Mouse (Mus musculus) megakaryocyte, embryonic 14.5 days (primary cell): ENCODE measurements around the gene Clca3a2. TPM values are rescaled to one million over a fixed set of nuclear protein-coding genes. Genes with fewer than 3 reads are reported as not detected.
A peak's percentile ranks its signal among the peaks of the same experiment; 100 is the strongest.
"Not testable (repeated sequence)": the region's sequence is repeated elsewhere in the genome, so short reads cannot be mapped to it uniquely, and the experiment has no call there.

ENCODE experiments used
- H3K27me3 ChIP-seq: replicated peaks from 2 replicates; pipeline ENCODE3; 2012; ENCODE audit warnings: inconsistent platforms
- H3K36me3 ChIP-seq: replicated peaks from 2 replicates; pipeline ENCODE3; 2012; ENCODE audit warnings: low read length, inconsistent platforms, mixed read lengths
- H3K4me1 ChIP-seq: 2 replicates; pipeline ENCODE4 v1.6.1; 2012; ENCODE audit warnings: inconsistent platforms
- H3K4me3 ChIP-seq: replicated peaks from 2 replicates; pipeline ENCODE3; 2012; ENCODE audit warnings: moderate library complexity, mild to moderate bottlenecking, inconsistent platforms
- H3K9me3 ChIP-seq: 2 replicates; pipeline ENCODE4 v1.6.1; 2012; ENCODE audit warnings: inconsistent platforms
- FLI1 ChIP-seq: IDR thresholded peaks from 2 replicates; pipeline ENCODE4 v1.6.1; 2012; ENCODE audit warnings: low read length, inconsistent platforms, mixed read lengths
- GATA1 ChIP-seq: IDR thresholded peaks from 3 replicates; pipeline ENCODE4 v1.6.1; 2012; ENCODE audit warnings: mixed read lengths, low read length, inconsistent platforms, borderline replicate concordance
- polyA plus RNA-seq: library from polyadenylated mRNA; stranded (reverse); fragments of >175 nt; gene quantifications from 2 replicates; pipeline ENCODE4 v1.2.3, GENCODE M21; 2012; ENCODE audit warnings: low replicate concordance; ENCODE audit not compliant: insufficient read depth

Clca3a2 gene
- polyA plus RNA-seq, 1 experiment: not detected

DNA sequence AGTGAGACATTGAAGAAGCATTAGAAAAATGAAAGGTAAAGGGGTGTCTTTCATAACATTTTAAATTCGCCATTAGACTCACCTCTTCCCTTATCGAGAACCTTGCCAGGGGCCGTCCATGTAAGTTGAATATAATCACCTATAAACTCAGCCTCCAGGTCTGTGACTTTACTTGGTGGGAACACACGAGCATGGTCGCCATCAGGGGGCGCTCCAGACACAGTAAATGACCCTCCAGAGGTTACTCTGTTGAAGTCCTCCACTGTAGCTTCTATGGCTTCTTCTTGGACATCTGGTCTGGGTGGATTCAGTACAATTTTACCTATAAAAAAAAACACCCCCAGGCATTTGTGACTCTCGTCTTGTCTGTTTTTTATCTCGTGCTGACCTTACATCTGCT is 17.4 kb downstream of the Clca3a2 start:
- Histone ChIP-seq H3K27me3 (no peaks in the 10 kb centered on the region), H3K4me3 (no peak overlapping the region), H3K4me1 (no peaks in the 10 kb centered on the region; the same call in 1 of the 2 replicates), H3K36me3 (no peaks in the 10 kb centered on the region), H3K9me3 (no peaks in the 10 kb centered on the region)
- TF ChIP-seq GATA1 (no peak), FLI1 (no peak)

DNA sequence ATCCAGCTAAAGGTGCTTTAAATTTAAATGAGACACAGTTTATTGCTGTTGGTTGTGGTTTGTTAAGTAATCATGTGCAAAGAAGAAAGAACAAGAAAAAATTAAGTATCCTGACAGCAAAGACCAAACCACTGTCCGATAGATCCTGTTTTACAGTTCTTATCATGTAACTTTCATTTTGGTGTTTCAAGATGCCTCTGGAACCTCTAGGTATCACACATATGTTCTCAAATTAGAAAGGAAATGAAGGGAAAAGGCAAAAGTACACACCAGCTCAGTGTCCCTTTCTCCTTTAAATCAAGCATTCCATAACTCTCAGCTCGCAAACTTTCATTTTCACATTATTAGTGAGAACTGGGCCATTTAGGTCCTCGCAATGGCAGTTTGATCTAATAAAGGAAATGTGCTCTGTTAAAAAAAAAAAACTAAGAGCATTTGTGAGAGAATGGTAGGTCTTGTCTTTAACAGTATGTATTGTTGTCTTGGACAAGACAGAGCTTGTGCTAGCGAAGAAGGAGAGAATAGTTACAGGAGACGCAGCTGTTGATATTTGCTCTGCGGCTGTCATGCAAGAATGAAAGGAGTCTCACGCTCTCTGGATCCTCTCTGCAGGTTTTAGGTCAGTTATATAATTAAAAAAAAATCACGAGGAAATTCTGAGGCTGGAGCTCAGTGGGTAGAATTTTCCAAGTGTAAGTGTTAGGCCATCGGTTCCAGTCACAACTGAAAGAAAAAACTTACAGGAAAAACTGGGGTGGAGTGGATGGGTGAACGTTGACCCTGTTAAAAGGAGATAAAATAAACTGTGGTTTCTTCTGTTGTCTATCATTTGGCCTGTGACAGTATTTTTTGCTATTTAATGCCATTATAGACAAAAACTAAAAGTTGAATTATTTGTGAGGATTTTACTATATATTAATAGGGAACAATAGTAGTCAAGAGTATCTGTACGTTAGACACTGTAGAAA is 33.8 kb downstream of the Clca3a2 start:
- Histone ChIP-seq H3K4me1 (peaks cover 26% of the 10 kb centered on the region), H3K27me3 (no peaks in the 10 kb centered on the region), H3K36me3 (no peaks in the 10 kb centered on the region), H3K9me3 (no peaks in the 10 kb centered on the region), H3K4me3 (no peak overlapping the region)
- no peak for TF ChIP-seq FLI1
- TF ChIP-seq GATA1: no peak

DNA sequence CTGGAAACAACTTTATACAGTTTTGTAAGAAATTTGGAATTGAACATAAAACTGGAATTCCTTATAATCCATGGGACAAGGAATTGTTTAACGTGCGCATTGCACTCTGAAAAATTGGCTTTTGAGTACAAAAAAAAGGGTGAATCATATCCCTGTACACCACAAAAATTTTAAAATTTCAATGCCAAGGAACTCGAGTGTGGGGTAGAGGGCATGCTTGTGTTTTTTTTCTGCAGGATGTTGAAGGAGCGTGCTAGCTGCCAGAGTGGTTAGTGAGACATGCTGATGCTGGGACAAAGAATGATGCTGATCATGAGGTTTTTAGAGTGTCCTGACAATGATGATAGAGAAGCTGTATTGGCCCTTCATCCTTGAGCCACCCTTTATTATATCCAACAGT is 54.1 kb downstream of the Clca3a2 start:
- no peaks in the 10 kb centered on the region for H3K9me3 ChIP-seq
- no peaks in the 10 kb centered on the region for H3K27me3 ChIP-seq
- TF ChIP-seq FLI1 (no peak), GATA1 (no peak)
- H3K4me3 ChIP-seq: no peak overlapping the region
- H3K4me1 ChIP-seq: peaks cover 14% of the 10 kb centered on the region
- no peaks in the 10 kb centered on the region for H3K36me3 ChIP-seq

DNA sequence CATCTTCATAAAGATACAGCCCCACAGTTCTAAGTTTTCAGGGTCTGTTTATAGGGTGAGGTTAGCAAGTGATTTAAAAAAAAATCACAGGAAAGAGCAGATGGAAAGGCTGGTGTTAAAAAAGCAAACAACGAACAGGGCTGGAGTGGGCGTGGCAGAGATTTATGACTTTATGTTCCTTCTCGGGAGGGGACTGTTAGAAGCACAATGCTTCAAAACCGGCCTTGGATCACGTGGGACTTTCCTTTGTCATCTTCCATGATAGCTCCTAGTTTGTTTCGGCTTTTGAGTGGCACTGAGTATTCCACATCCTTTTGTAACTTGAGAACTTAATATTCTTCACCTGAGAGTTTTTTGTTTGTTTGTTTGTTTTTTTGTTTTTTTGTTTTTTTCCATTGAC is 57.8 kb downstream of the Clca3a2 start:
- no peaks in the 10 kb centered on the region for H3K27me3 ChIP-seq
- peaks cover 23% of the 10 kb centered on the region for H3K4me1 ChIP-seq
- H3K36me3 ChIP-seq: no peaks in the 10 kb centered on the region
- no peaks in the 10 kb centered on the region for H3K9me3 ChIP-seq
- no peak for TF ChIP-seq FLI1
- no peak for TF ChIP-seq GATA1
- no peak overlapping the region for H3K4me3 ChIP-seq

DNA sequence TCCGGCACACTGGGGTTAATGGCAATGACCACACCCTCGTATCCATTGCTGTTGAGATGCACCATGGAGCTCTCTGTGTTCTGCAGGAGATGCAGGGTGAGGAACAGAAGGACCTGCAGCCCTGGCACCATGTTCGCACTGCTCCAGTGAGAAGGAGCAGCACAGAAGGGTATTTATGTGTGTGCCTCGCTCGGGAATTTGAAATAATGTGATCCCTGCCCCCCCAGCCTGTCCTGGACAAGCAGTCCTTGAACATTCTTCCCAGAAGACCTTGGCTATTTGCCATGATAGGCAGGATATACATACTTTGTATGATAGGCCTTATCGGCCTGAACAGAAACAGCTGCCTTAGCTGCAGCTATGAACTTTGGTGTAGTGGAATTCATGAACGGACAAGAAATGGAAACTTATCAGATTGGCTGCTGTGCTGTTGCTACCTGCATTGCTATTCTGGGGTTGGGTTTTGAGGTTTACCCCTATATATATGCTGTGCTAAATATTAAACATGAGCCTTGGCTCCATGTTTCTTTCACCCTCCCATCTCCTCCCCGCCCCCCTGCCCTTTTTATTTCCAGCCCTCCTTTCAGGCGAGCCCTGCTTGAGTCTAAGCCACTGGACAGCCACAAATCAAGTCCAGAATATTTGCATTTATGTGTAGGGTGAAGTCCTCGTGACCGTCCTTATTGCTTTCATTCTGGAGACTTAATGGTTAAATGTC is 58.5 kb downstream of the Clca3a2 start, which contains the start of gene Clca3a1:
Clca3a1 (minus strand) TSS at position 386 of the 718 bp plus-strand sequence.
- Histone ChIP-seq H3K4me1 (peaks cover 23% of the 10 kb centered on the region), H3K36me3 (no peaks in the 10 kb centered on the region), H3K27me3 (no peaks in the 10 kb centered on the region), H3K4me3 (peak within 1 kb of the TSS; percentile 16), H3K9me3 (no peaks in the 10 kb centered on the region)
- TF ChIP-seq FLI1 (no peak), GATA1 (no peak)

DNA sequence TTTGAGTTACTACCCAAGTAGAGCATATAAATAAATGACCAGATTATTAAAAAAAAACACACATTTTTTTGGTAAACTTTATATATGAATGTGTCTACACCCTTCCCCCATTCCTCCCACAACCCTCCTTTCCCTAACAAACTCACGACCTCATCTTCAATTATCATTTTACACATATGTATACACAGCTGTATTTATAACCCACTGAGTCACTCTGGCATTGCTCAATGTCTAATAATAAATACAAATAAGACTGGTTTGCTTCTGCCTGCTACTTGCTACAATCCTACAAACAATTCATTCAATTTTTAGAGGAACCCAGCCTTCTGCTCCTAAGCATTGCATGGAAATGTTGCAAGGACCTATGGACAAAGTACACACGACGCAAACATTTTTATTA is 59.6 kb downstream of the Clca3a2 start:
- Histone ChIP-seq H3K4me1 (peaks cover 23% of the 10 kb centered on the region), H3K36me3 (no peaks in the 10 kb centered on the region), H3K27me3 (no peaks in the 10 kb centered on the region), H3K4me3 (no peak overlapping the region), H3K9me3 (no peaks in the 10 kb centered on the region)
- TF ChIP-seq FLI1: no peak
- TF ChIP-seq GATA1: no peak

DNA sequence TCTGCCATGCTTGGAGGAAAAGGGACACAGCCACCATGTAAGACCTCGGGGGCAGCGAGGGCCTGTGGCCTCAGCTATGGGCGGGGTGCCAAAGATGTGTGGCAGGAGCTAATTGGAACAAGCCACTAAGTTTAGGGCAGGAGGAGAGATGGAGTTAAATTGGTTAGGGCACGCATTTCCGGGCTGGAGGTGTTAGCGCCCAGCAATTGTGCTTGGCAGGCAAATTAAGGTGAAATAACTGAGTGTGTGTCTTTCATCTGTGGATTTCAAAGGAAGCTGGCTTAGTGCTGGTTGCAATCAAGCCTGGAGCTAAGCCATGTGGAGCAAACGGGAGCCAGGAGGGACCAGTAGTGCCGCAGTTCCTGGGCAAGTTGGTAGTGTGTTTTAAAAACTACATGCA is 63.2 kb downstream of the Clca3a2 start:
- not testable (repeated sequence) for H3K36me3 ChIP-seq, H3K27me3 ChIP-seq, H3K9me3 ChIP-seq, H3K4me3 ChIP-seq
- peaks cover 26% of the 10 kb centered on the region for H3K4me1 ChIP-seq

DNA sequence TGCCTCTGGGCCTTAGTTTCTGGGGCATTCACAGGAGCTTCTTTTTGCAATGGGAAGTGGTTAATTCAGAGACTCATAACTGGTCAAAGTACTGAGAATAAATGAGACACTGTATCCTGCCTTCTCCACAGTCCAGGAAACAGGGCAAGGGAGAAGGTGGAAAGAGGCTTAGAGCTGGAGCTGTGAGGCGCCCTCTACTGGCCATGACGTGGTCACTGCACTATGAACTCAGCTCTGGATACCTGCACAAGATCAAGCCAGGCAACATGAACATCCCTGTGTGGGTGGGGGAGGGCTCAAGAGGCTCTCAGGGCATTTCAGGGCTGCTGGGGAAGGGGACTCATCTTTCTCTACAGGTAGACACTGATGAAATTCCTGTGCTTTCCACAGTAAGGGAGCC is 66.2 kb downstream of the Clca3a2 start:
- no peak for TF ChIP-seq FLI1
- no peak for TF ChIP-seq GATA1
- no peaks in the 10 kb centered on the region for H3K9me3 ChIP-seq
- H3K27me3 ChIP-seq: no peaks in the 10 kb centered on the region
- peaks cover 8% of the 10 kb centered on the region for H3K4me1 ChIP-seq
- H3K36me3 ChIP-seq: no peaks in the 10 kb centered on the region
- no peak overlapping the region for H3K4me3 ChIP-seq

DNA sequence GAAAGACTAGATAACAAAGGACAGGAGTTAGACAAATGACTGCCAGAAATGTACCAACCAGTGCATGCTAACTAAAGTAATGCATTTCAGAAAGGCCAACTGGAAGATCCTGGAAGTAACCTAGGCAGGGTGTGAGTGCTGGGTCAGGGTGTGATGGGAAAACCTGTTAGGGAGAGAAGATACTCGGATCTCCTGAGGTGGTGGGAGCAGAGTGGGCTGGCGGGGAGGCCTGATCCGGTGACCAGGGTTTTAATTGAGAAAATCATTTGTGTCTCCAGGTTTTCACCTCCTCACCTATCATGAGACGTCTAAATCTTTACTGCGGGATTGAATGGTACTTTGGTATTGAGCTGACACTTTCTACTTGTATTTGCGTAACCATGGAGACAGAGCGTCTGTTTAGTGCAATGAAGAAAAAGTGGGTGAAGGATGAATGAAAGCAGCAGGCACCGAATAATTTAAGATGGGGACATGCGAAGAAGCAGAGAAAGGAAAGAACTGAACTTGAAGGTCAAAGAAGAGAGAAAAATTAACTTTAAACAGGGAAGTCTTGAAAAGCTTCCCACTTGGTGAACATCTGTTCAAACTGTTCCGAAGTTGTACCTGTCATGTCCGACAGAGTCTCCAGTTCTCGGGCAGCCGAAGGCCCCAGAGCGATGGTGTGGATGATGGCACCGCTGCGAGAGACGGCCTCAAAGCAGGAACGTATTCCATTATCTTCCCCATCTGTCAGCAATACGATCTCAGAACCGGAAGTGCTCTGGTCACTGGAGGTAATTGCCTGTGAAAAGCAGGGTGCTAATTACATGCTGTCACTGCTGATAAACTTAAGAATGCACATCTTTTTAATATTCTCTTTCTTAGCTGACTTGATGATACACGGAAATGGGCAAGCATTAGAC is 70.0 kb downstream of the Clca3a2 start:
- not testable (repeated sequence) for H3K4me3 ChIP-seq, H3K4me1 ChIP-seq, H3K27me3 ChIP-seq, H3K36me3 ChIP-seq, H3K9me3 ChIP-seq

DNA sequence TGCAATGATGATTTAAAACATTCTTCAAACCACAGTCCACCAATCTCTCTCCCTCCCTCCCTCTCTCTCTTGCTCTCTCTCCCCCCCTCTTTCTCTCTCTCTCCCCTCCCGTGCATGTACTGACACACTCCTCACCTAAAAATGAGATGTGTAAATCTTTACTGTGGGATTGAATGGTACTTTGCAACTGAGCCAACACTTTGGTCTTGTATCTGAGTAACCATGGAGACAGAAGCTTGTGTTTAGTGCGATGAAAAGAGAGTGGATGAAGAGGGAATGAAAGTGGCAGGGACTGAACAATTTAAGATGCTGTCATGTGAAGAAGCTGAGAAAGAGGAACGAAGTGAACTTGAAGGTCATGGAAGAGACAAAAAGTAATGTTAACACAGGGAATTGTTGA is 71.6 kb downstream of the Clca3a2 start:
- not testable (repeated sequence) for H3K36me3 ChIP-seq, H3K4me1 ChIP-seq, H3K4me3 ChIP-seq, H3K27me3 ChIP-seq, H3K9me3 ChIP-seq

Other genes with a start within 250 kb of the Clca3a2 start
- gene Hs2st1, start 249.3 kb downstream of the Clca3a2 start, polyA plus RNA-seq: 1.5 and 3.8 TPM in 2 replicates
- gene Selenof, start 249.2 kb downstream of the Clca3a2 start, polyA plus RNA-seq: 4.8 and 35.5 TPM in 2 replicates
- 36.0 and 37.9 TPM in 2 replicates for gene Sh3glb1, start 99.2 kb downstream of the Clca3a2 start, polyA plus RNA-seq
- 0.16 TPM in 1 of 2 replicates, not detected in the other for gene Clca3a1, start 58.5 kb downstream of the Clca3a2 start, polyA plus RNA-seq
- gene Clca3b, start 29.9 kb upstream of the Clca3a2 start, polyA plus RNA-seq: not detected in 2 replicates
- gene Clca4b, start 113.0 kb upstream of the Clca3a2 start, polyA plus RNA-seq: not detected in 2 replicates
- gene Clca4a, start 155.6 kb upstream of the Clca3a2 start, polyA plus RNA-seq: not detected in 2 replicates
- gene Clca1, start 213.3 kb upstream of the Clca3a2 start, polyA plus RNA-seq: not detected in 2 replicates